Mouse (Mus musculus): ENCODE data around the gene Shisal2a.

- TF ChIP-seq CTCF (IDR thresholded peaks at IDR 0.05; ENCODE audit: insufficient read depth, low read depth, low read length) (no peak), POLR2A (IDR thresholded peaks at IDR 0.05; ENCODE audit: insufficient read depth, low read depth, low read length) (no peak)
Measured at GRCm38 (mm10) chr4:108344631-108345083, 38.5 kb downstream of the Shisal2a start.
